Comparison of ENCODE assay signal across 7 mouse cellular contexts in genomic region chr6:51171761-51172160, GRCm38 (mm10).
DNase-seq lines count a peak whose midpoint lies in the region; ATAC-seq and TF ChIP-seq lines count a peak whose summit lies in the region.

No protein-coding gene starts in this region.

- H3K27me3 ChIP-seq in E14TG2a.4 (ENCODE audit: insufficient read depth, low read length): peaks cover 60% of the 10 kb centered on the region
- peaks cover 83% of the 10 kb centered on the region for H3K27me3 ChIP-seq in intestine, postnatal 0 days (replicated peaks; ENCODE audit: control insufficient read depth, insufficient read depth, low read length)
- H3K27me3 ChIP-seq in lung, embryonic 16.5 days (ENCODE audit: control insufficient read depth, insufficient read depth, low read depth, low read length): peaks cover 37% of the 10 kb centered on the region
- peaks cover 3% of the 10 kb centered on the region; the same call in 1 of the 2 replicates for H3K27me3 ChIP-seq in stomach, embryonic 14.5 days (ENCODE audit: control insufficient read depth, insufficient read depth, low read length)

- no peak overlapping the region; the same call in 1 of the 2 replicates for H3K9ac ChIP-seq in intestine, postnatal 0 days (ENCODE audit: low read depth, low read length)
- peak overlapping the region; percentile 57 for H3K9ac ChIP-seq in lung, embryonic 16.5 days (ENCODE audit: low read length)
- H3K9ac ChIP-seq in stomach, embryonic 14.5 days (replicated peaks; ENCODE audit: low read depth, low read length): peak overlapping the region; percentile 34

- intact Hi-C loops in gastrocnemius, postnatal 36 days (cut with DNase I): loop anchor here (1.0 kb wide), 2 partner anchors 1056 to 1061 kb away; no protein-coding TSS in a partner anchor

- H3K9me3 ChIP-seq in E14TG2a.4 (ENCODE audit: low read length): no peaks in the 10 kb centered on the region
- no peaks in the 10 kb centered on the region for H3K9me3 ChIP-seq in intestine, postnatal 0 days (ENCODE audit: control insufficient read depth)
- no peaks in the 10 kb centered on the region for H3K9me3 ChIP-seq in lung, embryonic 16.5 days (ENCODE audit: control insufficient read depth, low read length)
- no peaks in the 10 kb centered on the region for H3K9me3 ChIP-seq in stomach, embryonic 14.5 days (ENCODE audit: control insufficient read depth, low read depth, low read length)

- H3K27ac ChIP-seq in intestine, postnatal 0 days (ENCODE audit: low read depth, low read length): peak overlapping the region; percentile 68; the same call in 1 of the 2 replicates
- H3K27ac ChIP-seq in lung, embryonic 16.5 days (ENCODE audit: low read length): peak overlapping the region; percentile 62
- peak overlapping the region; percentile 92 for H3K27ac ChIP-seq in stomach, embryonic 14.5 days (ENCODE audit: low read length)

- DNase-seq in adipocyte (ENCODE audit: low spot score): peak; percentile 87
- DNase-seq in gastrocnemius, postnatal 36 days: peak; percentile 60 to 71

- H3K4me1 ChIP-seq in E14TG2a.4 (replicated peaks; ENCODE audit: low read depth, low read length): peaks cover 55% of the 10 kb centered on the region
- 0 out of 2 replicates have a peak, but pooled peaks cover 4% of the 10 kb centered on the region for H3K4me1 ChIP-seq in intestine, postnatal 0 days (replicated peaks; ENCODE audit: control insufficient read depth, insufficient read depth, low read length)
- peaks cover 9% of the 10 kb centered on the region; the same call in 1 of the 2 replicates for H3K4me1 ChIP-seq in lung, embryonic 16.5 days (replicated peaks; ENCODE audit: control insufficient read depth, insufficient read depth, low read length)
- H3K4me1 ChIP-seq in stomach, embryonic 14.5 days (ENCODE audit: control insufficient read depth, insufficient read depth, low read length): peaks cover 29% of the 10 kb centered on the region; the same call in 1 of the 2 replicates

- TF ChIP-seq CTCF in E14TG2a.4 (conservative IDR thresholded peaks at IDR 0.05; ENCODE audit: low read length): no peak
- TF ChIP-seq CTCF in intestine, postnatal 0 days (IDR thresholded peaks at IDR 0.05; ENCODE audit: low read depth): no peak

- H3K36me3 ChIP-seq in E14TG2a.4 (ENCODE audit: insufficient read depth, low read length): no peaks in the 10 kb centered on the region
- no peaks in the 10 kb centered on the region for H3K36me3 ChIP-seq in intestine, postnatal 0 days (ENCODE audit: control insufficient read depth, insufficient read depth)
- H3K36me3 ChIP-seq in lung, embryonic 16.5 days (ENCODE audit: control insufficient read depth, insufficient read depth, low read length): no peaks in the 10 kb centered on the region
- H3K36me3 ChIP-seq in stomach, embryonic 14.5 days (ENCODE audit: control insufficient read depth, insufficient read depth, low read length): no peaks in the 10 kb centered on the region

- no peak for ATAC-seq in intestine, postnatal 0 days
- no peak for ATAC-seq in lung, embryonic 16.5 days (ENCODE audit: low read depth)
- no peak for ATAC-seq in stomach, embryonic 14.5 days (ENCODE audit: insufficient number of reproducible peaks, insufficient read depth, low FRiP score, low read depth)
- no peak for ATAC-seq in frontal cortex, adult (ENCODE audit: low TSS enrichment)

- peak overlapping the region; percentile 35; the same call in 1 of the 2 replicates for H3K4me3 ChIP-seq in E14TG2a.4 (replicated peaks; ENCODE audit: low read length)
- peak overlapping the region; percentile 28 for H3K4me3 ChIP-seq in intestine, postnatal 0 days (ENCODE audit: low read depth, low read length)
- peak overlapping the region; percentile 28 for H3K4me3 ChIP-seq in lung, embryonic 16.5 days (ENCODE audit: low read length)
- H3K4me3 ChIP-seq in stomach, embryonic 14.5 days (ENCODE audit: low read depth, low read length): peak overlapping the region; percentile 30; the same call in 1 of the 2 replicates

- peak overlapping the region; percentile 59 for H3K4me2 ChIP-seq in intestine, postnatal 0 days (replicated peaks; ENCODE audit: low read depth)
- H3K4me2 ChIP-seq in lung, embryonic 16.5 days (ENCODE audit: low read depth, low read length): peak overlapping the region; percentile 70
- H3K4me2 ChIP-seq in stomach, embryonic 14.5 days (replicated peaks; ENCODE audit: low read depth, low read length): peak overlapping the region; percentile 73

- 3% methylated on average over 22 of the region's 22 CpGs for WGBS in intestine, postnatal 0 days
- 4% methylated on average over 22 of the region's 22 CpGs for WGBS in lung, embryonic 16.5 days
- WGBS in stomach, embryonic 14.5 days: 4% methylated on average over 22 of the region's 22 CpGs
